Mouse (Mus musculus): ENCODE data around the gene Efnb3.
A peak's percentile ranks its signal among the peaks of the same experiment; 100 is the strongest.
"Not testable (repeated sequence)": the region's sequence is repeated elsewhere in the genome, so short reads cannot be mapped to it uniquely, and the experiment has no call there.

Gene Efnb3

DNA sequence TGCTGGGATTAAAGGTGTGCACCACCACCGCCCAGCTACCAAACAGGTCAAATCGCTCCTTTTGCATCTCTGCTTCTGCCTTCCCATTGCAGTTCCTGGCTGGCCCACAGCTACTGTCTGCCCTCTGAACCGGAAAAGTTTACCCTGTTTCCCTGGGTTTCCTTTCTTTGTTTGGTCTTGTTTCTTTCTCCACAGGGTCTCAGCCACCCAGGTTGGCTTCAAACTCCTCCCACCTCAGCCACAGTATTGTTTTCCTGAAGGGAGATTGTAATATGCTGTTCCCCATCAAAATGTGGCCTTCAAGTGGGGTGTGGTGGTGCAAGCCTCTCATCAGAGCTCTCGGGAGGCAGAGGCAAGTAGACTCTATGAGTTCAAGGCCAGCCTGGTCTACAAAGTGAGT is 8.7 kb downstream of the Efnb3 start:
- no peak for DNase-seq (ENCODE audit: low read depth, low spot score)

DNA sequence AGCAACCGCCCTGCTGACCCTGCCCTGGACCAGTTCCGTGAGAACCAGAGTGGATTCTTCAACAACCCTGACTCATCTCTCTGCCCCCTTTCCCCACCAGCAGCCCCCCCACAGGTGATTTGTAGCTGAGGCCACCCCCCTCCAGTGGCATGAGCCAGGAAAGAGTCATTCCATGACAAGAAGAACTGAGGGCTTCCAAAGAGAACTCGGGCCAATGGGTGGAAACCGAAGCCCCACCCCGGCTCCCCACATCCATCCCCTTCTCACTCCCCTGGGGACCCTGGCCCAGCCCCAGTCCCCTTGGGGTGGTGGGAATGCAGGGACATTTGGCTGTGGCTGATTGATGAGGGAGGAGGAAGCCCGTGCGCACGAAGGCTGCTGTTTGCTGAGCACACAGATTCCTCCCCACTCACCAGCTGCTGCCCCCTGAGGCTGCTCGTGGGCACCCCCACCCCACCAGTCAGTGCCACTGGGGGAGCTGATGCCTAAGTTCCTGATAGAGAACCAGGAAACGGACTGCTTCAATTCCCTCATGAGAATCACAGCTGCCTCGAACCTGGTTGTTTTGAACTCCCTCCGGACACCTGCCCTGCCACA is 10.8 kb downstream of the Efnb3 start, which contains the start of gene Dnah2:
TSS of gene Dnah2 (minus strand) at position 51 of the 597 bp plus-strand sequence.
- no peak for DNase-seq (ENCODE audit: low read depth, low spot score)

DNA sequence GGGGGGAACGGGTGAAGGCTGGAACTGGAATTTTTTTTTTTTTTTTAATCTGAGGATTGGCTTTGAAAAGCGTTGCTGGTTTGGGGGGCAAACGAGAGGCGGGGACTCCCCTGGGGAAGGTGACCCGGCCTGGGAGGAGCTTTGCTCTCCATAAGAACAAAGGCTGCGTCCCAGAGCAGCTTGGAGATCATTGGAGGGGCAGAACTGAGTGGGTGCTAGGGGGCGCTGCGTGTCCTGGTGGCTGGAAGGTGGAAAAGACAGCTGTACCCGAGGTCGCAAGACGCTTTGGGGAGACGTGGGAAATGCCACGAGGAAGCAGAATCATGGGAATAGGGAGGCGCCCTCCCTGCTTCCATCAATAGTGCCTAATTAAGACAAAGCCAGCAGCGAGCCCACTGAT is 12.9 kb downstream of the Efnb3 start:
- DNase-seq (ENCODE audit: low read depth, low spot score) = no peak

DNA sequence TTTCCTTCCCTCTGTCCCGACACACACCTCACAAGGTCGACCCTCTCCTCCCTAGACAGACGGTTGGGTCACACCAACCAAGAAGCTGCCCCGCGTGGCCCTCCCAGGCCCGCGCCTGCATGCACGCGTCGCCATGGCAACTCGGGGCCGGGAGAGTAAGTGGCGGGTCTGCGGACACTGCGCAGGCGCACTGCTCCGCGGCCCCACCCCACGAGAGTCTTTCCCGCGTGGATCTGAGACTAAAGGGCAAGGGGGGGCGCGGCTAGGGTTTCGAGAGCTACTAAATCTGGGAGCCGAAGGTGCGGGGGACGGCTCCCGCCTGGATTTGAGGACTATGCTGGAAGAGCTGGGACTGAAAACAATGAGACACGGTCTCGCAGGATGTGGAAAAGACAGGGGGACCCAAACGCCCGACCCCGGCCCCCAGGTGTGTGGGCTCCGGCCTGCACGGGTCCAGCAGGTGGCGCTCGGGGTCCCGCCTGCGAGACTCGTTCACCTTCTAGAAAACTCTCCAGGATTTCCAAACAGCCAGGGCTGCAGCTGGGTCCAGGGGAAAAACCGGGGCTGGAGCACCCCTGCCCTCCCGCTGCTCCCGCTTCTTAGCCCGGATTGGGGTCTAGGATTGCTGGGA is 13.5 kb downstream of the Efnb3 start:
- DNase-seq (ENCODE audit: low read depth, low spot score) = peak; percentile 50

DNA sequence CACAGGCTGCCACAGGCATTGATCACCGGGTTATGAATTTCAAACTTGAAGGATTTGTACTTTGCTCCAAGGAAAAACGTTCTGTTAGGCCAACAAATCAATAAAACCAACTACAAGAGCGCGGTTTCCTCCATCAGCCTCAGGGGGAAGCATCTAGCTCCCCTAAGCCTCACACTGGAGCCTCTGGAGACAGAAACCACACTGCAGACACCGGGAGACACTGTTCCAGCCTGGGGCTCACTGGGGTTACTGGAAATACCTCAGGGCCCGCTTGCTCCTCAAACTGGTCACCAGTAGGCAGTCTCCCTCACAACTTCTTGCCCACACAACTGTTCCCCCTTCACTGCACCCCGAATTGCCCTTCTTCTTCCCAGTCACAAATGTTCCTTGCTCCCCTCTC is 14.0 kb downstream of the Efnb3 start:
- no peak for DNase-seq (ENCODE audit: low read depth, low spot score)

DNA sequence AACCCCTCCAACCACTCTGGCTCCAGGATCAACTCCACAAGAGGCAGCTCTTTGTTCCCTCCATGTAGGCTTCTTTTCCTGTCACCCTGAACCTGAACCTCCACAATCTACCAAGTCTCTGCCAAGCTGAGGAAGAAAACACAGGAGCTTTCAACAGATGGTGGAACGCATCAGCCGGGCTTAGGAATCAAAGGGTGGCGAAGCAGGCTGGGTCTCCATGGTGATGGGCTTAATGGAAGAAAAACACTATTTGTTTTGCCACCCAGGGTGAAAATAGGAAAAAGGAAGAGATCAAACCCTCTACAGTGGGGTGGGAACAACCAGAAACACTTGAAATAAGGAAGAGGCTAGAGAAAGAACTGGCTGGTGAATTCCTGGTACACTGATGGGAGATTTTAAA is 16.4 kb downstream of the Efnb3 start:
- no peak for DNase-seq (ENCODE audit: low read depth, low spot score)

DNA sequence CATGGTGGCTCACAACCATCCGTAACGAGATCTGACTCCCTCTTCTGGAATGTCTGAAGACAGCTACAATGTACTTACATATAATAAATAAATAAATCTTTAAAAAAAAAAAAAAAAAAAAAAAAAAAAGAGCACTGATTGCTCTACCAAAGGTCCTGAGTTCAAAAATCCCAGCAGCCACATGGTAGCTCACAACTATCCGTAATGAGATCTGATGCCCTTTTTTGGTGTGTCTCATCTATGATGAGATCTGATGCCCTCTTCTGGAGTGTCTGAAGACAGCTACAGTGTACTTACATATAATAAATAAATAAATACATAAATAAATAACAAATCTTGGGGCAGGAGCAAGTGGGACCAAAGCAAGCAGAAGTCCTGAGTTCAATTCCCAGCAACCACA is 18.3 kb downstream of the Efnb3 start:
- not testable (repeated sequence) for DNase-seq (ENCODE audit: low read depth, low spot score)

DNA sequence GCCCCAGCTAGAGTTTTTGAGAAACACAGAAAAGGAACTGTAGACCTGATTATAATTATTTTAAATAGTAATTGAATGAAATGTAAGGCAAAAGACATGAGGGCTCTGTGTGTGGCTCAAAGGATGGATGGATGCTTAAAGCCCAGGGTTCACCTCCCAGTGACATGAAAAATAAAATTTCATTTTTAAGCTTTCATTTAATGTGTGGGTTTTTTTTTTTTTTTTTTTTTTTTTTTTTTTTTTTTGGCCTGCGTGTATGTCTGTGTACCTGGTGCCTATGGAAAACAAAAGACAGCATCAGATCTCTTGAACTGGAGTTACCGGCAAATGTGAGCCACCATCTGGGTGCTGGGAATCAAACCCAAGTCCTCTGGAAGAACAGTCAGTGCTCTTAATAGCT is 19.3 kb downstream of the Efnb3 start:
- DNase-seq (ENCODE audit: low read depth, low spot score) = no peak

DNA sequence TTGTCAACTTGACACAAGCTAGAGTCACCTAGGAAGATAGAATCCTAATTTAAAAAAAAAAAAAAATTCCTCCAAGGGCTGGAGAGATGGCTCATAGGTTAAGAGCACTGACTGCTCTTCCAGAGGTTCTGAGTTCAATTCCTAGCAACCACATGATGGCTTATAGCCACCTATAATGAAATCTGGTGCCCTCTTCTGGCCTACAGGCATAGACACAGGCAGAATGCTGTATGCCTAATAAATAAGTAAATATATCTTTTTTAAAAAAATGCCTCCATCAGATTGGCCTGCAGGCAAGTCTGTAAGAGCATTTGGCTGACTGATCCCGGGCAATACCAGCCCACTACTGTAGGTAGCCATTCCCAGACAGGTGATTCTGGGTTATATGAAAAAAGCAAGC is 25.0 kb downstream of the Efnb3 start:
- DNase-seq (ENCODE audit: low read depth, low spot score) = no peak

DNA sequence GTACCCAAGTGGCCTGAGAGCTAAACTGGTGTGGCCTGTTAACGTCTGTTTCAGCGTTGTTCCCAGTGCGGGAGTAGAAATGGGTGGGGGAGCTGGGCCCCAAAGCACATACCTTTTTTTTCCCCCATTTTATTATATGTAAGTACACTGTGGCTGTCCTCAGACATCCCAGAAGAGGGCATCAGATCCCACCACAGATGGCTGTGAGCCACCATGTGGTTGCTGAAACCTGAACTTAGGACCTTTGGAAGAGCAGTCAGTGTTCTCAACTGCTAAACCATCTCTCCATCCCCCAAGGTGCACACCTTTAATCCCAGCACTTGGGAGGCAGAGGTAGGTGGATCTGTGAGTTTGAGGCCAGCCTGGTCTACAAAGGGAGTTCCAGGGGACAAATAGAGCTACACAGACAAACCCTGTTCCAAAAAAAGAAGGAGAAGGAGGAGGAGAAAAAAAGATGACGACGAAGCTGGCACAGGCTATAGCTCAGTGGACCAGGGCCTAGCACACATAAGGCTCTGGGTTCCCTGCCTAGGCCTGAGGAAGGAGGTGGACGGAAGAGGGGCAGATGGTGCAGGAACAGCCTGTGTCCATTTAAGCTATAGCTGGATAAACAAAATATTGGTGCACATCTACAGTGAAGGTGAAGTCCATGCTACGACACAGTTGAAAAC is 27.4 kb downstream of the Efnb3 start:
- no peak for DNase-seq (ENCODE audit: low read depth, low spot score)

DNA sequence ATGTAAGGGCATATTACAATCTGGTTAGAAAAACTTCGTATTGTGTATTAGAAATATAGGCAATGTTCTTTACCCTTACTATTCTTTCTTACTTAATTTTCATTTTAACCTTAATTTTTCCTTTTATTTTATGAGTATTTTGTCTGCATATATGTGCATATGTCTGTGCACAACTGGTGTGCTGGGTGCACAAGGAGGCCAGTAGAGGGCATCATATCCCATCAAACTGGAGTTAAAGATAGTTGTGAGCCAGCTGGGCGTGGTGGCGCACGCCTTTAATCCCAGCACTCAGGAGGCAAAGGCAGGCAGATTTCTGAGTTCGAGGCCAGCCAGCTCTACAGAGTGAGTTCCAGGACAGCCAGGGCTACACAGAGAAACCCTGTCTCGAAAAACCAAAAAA is 29.2 kb downstream of the Efnb3 start:
- DNase-seq (ENCODE audit: low read depth, low spot score) = not testable (repeated sequence)

DNA sequence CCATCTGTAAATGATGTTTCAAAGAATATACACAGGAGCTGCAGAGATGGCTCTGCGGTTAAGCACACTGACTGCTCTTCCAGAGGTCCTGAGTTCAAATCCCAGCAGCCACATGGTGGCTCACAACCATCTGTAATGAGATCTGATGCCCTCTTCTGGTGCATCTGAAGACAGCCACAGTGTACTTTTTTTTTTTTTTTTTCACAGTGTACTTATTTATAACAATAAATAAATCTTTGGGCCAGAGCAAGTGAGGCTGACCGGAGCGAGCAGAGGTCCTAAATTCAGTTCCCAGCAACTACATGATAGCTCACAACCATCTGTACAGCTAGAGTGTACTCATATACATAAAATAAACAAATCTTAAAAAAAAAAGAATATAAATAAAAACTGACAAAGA is 29.7 kb downstream of the Efnb3 start:
- not testable (repeated sequence) for DNase-seq (ENCODE audit: low read depth, low spot score)

DNA sequence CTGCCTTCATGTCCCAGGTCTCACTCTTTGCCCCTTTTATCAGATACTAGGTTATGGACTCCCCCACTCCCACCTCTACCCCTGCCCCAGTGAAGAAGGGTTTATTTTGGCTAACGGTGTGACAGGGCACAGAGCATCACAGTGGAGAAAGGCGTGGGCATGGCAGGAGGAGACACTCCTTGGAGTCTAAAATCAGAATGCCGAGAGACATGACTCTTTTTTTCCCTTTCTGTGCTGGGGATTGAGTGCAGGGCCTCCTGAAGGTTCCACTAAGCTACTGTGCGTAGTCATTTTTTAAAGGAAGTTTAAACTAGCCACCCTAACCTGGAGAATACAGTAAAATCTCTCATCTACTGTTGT is 32.0 kb downstream of the Efnb3 start:
- no peak for DNase-seq (ENCODE audit: low read depth, low spot score)

DNA sequence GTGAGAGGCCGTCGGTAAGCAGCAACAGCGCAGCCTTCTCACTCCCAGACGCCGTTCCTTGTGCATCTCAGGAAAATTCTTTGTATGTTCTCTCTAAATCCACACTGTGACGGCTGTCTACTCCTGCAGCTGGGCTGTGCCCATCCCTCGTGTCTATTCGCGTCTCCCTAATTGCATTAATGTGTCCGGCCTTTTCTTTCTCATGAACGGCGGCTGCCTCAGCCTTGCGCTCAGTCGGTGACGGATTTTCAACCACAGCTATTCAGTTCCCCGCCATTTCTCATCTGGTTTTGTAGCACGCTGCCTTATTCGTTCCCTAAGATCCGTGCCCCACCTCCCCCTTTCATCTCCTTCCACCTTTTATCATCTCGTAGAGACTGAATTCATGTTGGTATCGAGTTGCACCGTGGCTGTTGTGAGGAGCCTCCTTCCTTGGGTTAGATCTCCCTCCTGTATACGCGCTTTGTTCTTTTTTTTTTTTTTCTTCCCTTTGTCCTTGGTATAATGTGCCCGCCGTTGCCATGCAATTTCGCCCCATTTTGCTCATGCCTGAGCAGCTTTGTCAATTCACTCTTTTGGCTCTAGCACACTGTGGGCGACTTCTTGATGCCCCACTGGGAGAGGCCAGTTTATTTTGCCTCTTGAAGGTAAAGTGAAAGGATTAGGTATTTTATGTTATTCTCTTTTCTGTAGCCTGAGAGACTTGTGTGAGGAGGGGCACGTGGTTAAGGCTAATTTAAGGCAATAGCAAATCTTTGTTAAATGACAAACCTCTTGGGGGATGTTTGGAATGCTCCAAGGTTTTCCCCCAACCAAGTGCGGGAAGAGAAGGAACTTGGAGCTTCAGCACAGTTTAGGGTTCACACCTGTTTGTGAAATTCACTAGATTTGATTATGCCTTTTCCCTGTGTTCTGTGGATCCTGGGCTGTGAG is 32.6 kb downstream of the Efnb3 start:
- DNase-seq (ENCODE audit: low read depth, low spot score) = no peak

DNA sequence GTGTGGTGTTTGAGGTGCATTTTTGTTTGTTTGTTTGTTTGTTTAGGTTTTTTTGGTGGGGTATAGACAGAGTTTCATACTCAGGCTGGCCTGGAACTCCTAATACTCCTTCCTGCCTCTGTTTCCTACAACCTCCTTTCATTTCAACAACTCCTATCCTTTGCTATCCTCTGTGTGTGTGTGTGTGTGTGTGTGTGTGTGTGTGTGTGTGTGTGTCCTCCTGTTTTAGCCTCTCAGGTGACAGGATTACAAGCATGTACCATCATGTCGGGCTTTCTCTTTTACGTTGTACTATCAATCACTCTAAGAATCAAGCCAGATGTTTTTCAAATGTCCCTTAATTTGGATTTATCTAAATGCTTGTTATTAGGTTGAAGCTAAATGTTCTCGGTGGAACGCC is 33.4 kb downstream of the Efnb3 start:
- no peak for DNase-seq (ENCODE audit: low read depth, low spot score)

DNA sequence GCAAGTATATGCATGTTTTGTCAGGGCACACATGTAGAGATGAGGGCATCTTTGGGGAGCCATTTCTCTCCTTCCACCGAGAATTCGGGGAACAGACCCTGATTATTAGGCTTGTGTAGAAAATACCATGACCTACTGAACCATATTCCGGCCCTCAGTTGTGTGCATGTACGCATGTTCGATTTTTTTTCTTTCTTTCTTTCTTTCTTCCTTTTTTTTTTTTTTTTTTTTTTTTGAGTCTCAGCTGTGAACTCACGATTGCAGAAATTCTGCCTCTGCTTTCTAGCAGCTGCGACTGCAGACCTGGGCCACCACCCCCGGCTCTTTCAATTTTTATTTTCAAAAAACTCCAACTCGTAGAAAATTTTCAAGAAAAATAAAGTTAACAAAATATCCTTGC is 34.3 kb downstream of the Efnb3 start:
- DNase-seq (ENCODE audit: low read depth, low spot score) = no peak

DNA sequence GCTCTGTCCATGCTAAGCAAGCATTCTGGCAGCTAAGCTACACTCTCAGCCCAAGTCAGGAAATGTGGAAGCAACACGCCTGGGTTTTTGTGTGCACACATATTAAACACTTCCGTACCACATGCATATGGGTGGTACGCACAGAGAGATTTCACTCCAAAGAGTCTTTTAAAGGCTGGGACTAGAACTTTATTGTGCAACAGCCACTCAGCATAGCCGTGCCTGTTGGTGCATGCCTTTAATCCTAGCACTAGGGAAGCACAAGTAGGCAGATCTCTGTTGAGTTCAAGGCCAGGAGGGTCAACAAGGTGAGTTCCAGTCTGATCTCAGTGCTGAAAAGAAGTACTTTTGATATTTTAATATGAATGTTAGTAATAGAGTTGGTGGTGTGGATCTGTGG is 36.4 kb downstream of the Efnb3 start:
- no peak for DNase-seq (ENCODE audit: low read depth, low spot score)

DNA sequence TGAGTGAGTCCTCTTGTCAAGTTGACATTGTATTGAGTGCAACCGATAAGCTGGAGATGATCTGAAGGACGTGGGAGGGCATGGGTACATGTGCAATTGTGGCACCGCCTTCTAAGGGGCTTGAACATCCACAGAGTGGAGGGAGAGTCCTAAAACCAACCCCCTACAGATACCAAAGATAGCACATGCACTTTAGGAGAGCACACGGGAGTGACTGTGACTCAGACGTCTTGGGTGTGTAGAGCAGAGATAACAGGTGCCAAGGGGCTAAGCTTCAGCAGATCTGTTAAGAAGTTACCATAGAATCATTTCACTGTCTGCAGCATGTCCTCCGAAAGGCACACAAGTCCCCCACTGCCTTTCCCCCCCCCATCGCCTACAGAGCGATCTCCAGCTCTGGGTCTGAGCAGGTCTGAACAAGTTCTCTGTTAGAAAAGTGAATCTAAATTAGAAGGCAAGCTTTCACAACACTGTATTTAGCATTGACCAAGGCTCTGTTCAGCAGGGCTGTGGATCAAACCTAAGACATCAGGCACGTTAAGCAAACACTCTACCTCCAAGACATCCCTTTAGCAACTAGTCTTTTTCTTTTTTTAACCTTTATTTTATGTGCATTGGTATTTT is 38.4 kb downstream of the Efnb3 start:
- no peak for DNase-seq (ENCODE audit: low read depth, low spot score)

DNA sequence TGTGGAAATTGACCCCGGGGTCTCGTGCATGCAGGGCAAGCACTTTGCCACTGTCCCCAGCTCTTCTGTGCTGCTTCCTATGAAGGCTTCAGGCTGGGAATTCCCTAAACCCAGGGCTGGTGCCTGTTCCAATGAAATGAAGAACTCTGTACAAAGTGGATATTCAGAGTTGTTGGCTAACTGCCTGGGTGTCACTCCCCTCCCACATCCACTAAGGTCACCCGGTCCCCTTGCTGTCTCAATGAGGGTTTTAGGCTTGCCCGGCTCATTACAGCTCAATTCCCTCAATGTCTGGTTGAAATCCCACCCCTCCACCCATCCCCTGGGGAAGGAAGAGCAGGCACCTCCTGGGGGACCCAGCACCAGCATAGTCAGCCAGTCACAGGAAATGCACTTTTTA is 40.0 kb downstream of the Efnb3 start:
- no peak for DNase-seq (ENCODE audit: low read depth, low spot score)

DNA sequence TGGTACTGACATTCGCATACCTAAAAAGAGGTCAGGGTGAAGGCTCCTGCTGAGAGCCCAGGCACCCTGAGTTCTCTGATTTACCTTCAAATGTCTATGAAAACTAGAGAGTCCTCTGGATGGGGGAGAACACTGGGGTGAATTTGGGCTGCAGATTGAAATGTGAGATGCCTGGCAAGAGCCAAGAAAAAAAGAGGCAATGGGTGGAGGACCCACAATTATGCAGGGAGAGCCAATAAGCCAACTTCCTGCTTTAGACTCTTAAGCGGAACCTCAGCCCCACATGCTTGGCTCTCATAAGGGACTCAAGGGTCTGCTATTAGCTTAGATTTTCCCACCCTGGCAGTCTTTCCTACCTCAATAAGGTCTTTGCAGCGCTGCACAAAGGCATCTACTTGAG is 43.3 kb downstream of the Efnb3 start:
- DNase-seq (ENCODE audit: low read depth, low spot score) = no peak

DNA sequence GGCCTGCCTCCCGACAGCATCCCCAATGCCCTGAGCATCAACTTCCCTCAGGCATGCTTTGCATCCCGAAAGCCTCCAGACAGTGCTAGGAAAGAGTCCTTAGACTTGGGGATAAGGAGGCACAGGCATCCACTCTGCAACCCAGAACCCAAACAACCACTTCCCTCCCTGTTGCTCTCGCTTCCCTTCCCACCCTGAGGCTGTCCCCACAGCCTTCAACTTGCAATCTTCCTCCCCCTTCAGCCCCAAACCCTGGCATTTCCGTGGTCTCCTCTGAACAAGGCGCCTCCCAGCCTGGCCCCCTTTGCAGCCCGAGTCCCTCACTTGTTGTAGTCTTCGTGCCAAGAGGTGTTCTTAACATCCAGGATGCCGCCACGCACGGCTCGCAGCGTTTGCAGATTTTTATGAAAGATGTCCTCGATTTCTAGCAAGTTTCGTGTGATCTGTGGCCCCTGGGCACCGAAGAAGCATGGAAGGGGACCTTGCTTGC is 43.8 kb downstream of the Efnb3 start:
- no peak for DNase-seq (ENCODE audit: low read depth, low spot score)

DNA sequence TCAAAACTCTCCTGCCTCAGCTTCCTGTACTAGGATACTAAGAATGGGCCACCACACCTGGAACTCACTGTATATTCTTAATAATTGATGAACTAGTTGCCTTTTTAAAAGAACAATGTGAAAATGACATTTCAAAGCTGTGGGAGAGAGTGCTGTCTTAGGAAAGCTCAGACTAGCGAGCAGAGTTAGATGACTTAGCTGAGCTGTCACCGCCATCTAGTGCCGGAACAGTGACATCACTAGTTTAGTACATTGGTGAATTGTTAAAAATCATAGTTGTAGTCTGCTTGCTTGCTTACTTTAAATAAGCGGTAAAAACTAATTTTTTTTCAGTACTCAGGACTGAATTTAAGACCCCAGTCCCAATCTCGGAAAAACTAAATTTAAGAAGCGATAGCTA is 46.2 kb downstream of the Efnb3 start:
- DNase-seq (ENCODE audit: low read depth, low spot score) = peak; percentile 48

All from retina, adult 2 months (tissue).